Mouse (Mus musculus) right cerebral cortex, postnatal 4 days (tissue): ENCODE measurements around the gene Fcmr.

Experiments
- DNase-seq: peaks from one replicate; pipeline ENCODE4 v3.0.0-alpha.2; 2022

The Fcmr gene

DNA sequence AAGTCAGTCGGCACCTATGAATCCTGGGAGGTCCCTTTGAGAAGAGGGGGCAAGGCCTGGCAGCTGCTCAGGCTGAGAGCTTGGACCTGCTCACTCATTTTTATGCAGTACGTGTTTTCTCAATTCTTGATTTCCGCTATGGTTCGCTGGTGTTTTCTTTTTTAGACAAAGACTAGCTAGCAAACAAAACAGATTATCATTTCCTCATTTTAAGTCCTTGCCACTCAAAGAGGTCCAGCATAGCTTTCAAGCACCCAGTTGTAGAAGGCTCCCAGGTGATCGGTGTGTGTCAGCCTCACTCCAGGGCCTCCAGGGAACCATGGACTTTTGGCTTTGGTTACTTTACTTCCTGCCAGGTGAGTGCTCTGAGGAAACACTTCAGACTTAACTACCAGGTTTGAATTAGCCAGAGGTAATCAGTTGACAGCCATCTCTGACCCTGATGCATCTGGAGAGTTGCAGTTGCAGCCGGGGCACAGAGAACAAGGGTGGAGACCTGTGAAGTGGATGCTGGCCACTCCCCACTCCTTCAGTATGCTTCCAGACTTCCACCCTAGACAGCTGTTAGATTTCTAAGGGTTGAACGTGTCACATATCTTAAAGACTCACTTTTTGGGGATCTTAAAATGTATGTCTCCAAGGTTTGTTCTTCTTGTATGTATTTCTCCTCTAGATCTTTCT is at the start of gene Fcmr:
TSS of gene Fcmr (plus strand) at position 129 of the 681 bp plus-strand sequence.
- DNase-seq, result no peak

DNA sequence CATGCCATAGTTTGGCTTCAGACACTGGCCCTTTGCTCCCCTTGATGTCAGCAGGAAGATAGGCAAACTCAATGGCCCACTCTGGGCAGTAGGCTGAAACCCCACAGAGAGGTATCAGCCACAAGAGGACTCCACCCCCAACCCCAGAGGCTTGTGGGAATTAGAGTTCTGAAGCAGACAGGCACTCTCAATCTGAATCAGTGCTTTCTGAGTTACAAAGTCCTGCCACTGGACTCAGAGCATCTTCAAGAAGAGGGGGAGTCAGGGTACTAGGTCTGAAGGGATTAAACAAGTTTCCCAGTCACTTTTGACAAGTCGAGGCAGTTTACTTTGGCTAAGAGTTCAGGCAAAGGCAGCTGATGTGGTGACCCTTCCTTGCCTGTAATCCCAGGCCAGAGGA is 45.7 kb upstream of the Fcmr start:
- no peak for DNase-seq

DNA sequence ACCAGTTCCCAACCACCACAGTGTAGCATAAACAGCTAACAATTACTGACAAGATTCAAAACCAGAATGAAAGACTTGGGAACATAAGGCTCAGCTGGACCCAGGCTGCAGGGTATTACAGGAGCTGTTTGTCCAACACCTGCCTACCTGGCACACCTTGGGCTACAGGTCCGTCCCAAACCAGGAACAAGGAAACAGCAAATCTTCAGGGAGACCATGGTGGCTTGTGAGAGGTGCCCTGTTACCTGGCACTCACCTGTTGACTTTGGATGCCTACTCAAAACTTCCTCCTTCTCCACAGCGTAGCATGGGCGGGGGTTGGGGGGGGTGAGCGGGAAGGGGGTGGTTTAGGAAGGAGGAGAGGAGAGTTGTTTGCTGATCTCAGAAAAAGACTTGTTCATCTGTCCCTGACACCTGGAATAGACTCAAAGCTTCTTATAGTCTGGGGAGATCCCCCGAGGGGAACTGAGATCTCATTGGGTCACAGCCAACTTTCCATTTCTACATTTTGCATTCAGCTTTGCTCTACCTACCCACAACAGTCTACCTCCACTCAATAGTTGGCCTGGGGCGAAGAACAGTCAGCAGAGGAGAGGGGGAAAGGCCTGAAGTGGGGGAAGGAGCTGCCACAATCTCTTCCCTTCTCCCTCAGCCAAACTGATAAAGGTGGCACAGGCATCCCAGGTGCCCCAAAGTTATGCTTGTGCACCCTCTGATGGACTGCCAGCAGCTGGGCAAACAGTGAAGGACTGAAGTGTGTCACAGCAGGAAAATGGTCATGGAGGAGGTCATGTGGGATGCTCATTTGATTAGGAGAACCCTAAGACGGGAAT is 44.9 kb upstream of the Fcmr start:
- DNase-seq, result no peak

DNA sequence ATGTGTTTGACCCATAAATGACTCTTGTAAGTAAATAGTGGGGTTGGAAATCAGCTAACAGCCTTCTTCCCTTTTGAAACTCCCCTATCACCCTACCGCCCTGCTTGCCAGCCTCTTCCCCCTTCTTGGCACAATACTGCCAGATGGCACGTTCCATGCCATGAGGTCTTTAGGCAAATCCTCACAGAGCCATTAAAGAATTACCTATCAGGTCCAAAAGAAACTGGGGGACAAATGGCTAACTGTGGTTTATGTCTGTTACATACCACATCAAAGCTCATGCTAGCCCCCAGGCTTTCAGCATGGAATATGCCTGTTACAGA is 44.4 kb upstream of the Fcmr start:
- DNase-seq, result no peak

DNA sequence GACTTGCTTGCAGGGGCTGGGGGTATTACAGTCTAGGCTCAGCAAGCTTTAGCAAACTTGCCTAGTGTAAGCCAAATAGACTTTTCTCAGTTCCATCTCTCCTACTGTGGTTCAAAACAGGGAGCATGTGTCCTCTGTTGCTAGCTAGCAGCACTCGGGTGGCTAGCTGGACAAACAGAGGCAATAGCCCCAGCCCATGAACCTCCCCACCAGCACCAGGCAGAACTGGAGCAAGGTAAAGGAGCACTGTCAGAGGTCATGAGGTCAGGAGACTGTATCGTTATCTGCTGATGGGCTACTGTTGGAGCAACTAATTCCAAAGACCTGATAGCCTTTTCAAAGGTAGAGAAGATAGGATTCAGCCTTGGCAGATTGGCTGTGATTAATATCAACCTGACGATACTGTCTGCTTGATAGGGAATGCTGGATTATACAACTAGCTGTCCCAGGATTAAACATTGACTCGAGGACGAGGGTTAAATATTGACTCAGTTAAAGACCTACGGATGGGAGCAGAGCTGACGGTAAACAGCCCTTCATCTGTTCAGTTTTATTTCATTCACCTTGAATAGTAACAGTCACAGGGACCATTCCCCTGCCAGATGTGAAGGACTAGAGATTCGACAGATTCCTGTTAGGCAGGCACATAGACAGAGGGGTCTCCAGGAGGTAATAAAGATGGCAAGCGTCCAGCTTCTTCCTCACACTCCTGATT is 43.4 kb upstream of the Fcmr start:
- DNase-seq, result no peak

DNA sequence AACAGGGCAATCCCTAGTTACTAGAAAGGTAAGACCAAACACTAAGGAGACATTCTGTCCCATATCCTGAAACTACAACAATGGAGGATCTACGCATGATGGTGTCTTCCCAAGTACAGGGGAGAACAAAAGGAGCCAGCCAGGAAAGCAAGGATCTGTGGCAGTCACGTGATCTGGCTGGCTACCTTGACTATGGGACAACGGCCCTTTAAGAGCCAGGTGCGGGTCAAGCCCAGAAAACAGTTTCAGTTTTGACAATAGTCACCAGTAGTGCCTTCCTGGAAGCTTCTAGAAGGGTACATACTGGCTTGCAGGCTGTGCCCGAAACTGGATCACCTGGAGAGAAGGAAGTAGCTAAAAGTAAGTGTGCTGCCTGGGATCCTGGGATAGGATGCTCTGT is 39.0 kb upstream of the Fcmr start, which contains the start of gene Pigr:
TSS of gene Pigr (plus strand) at position 237 of the 400 bp plus-strand sequence.
- no peak for DNase-seq

DNA sequence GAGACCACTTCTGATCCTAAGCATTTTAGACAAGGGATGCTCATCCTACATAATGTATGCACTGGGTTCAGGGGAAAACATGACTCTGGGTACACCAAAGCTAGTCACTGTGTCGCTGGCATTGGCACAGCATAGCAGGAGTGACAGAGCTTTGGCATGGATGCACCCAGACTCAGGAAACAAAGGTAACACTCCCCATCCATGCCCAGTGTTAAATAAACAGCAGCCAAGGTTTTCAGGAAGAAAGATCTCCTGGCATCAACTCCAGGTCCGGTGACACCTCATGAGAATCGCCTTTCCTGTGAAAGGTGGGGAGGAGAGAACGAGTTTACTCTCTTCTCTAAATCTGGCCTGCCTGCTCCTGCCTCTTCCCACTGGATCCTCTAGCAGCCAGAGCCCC is 36.8 kb upstream of the Fcmr start:
- DNase-seq, result no peak

DNA sequence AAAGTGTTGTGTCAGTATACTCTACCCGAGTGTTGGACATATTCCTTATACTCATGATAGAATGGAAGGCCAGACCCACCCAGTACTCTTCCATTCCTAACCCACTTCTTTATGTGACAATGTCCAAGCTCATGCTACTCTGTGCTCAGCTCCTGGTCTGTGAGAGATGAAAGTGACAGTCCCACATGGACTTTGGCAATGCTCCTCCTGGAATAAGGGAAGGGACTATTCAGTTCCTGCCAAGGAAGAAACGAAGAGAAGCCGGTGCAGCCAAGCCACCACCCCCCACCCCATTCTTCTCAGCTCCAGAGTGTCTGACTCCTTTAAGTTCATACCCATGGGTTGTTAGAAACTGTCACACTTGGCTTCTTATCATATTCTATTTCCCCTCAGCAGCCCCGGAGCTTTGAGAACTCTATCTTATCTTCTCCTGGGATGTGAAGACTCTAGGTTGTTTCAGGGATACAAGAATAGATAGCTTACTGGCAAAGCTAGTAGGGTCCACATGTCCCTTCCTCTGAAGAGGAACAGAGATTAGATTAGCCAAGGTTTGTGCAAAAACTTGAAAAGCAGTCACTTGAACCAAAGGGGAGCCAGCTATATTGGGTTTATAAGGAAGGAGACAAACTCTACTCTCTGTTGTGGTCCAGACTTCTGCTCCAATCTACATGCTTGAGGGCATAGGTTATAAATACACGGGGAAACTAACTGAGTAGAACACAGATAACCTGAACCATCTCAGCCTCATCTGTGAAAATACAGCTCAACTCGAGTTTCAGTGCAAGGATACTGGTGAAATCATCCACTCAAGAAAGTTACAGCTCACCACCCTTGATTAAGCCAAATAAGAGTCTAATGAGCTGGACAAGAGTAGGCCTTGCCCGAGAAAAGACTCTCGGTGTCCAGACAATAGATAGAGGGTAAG is 35.3 kb upstream of the Fcmr start:
- DNase-seq, result no peak

DNA sequence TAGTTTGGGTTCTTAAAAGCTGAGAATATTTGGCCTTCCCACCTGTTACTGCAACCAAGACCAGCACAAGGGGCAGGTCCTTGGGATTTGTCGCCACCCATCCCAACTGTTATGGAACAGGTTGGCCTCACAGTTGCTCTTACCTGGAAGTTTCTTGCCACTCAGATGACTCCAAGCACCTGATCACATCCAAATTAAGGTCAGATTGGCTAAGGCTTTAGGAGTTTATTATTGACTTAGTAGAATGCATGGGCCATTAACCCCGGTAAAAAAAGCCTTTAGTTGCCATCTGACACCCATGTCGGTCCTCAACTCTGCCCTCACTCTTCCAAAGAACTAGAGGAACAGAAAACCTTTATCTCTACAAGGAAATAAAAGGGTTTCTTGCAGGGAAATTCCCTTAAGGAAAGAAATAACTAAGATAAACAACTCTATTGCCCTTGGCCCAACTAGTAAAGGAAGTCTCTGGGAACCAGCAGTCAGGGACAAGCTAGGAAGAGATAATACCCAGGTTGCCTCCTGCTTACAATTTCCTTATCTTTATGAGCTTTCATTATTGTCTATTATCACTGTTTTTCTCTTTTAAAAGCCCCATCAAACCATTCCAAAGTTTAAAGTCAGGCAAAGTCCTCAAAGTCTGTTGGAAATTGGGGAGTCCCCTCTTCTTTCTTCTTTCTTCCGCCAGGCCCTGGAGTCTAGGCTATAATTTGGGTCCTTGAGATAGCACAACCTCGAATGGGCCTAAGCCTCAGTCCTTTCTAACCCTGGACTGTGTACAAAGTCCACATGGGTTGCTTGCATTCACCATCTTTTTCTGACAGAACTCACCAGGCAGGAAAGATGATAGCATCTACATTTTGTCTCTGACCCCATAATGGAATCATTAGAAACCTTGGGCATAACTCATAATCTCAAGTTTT is 33.0 kb upstream of the Fcmr start:
- no peak for DNase-seq

DNA sequence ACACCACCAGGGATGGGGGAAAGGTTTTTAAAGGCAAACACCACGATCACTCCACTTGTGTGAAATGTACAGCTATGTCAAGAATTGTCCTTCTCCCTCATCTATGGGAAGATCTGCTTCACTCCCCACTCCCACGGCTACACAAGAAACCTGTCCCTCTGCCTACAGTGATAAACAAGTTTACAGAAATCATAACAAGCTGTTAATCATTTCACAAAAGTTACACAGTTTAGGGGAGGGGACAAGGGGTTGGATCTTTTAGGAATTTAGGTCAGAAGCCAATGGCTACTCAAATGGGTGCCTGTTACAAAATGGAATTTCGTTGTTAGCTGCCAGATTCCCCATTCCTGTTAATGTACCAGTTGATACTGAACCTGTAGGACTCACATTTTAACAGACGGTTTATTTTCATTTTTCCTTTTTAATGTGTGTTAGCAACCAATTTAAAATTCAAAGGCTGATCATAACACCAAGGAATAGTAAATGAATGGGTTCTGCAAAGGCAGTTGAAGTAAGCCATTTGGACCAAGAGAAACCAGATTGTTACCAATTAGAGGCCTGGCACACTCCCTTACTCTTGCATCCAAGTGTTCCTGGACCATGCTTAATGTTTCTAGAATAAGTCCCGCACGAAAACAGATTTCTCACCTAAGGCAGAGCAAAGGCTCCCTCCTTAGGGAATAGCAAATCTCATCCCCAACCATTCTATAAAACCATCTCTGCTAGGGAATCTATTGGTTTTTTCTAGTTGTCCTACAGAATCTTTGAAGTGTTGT is 30.1 kb upstream of the Fcmr start:
- no peak for DNase-seq

DNA sequence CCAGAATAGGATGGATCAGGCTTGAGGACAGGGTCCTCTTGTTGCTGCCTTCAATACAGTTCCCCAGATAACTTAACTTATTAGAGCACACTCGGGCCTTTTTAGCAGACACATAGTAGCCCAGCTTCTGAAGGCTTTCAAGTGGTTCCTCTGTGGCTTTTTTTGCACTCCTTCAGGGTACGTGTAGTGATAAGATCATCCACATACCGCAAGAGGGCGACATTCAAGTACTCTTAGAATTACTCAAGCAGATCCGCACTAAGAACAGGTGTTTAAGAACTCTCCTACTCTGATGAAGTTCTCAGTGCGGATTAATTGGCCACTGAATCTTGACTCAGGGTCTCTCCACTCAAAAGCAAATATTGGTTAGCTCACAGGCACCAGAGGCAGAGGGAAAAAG is 27.2 kb upstream of the Fcmr start:
- DNase-seq, result no peak

DNA sequence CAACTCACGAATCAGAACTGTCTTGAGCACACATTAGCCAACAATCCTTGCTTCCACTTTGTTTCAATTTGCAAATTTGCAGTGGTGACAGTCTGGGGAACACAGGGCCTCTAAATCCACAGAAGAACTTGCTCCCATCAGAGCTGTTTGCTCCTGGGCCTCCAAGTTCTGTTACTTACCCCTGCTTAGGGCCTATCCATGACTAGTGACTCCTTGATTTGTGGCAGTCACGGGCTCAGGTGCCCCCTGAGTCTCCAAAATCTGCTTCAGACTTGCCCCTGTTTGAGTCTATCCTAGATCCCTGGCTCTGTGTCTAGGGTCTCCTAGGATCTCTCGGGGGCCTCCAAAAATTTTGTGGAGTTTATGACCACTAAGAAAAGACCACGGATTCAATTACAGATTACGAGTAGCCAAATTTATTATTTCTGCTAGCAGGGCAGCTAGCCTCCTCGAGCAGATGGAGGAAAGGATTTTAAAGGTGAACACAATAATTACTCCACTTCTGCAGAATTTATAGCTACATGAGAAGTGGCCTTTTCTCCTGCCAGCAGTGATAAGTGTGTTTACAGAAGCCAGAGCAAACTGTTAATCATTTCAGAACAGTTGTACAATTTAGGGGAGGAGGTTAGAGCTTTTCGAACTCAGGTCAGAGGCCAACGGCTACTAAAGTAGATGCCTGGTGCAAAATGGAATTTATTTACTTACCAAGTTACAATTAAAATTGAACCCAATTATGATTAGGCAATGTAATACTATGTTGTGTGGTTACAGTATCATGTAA is 24.7 kb upstream of the Fcmr start:
- DNase-seq, result no peak

DNA sequence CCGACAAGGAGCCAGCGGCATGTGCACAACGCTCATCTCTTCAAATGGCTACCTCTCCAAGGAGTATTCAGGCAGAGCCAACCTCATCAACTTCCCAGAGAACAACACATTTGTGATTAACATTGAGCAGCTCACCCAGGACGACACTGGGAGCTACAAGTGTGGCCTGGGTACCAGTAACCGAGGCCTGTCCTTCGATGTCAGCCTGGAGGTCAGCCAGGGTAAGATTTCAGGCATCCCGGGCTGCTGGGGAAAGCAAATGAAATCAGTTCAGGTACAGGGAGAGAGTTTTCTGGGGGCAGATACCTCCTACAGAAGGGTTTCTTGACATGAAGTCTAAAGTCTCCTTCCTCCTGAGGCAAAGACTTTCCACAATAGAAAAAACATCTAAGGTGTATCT is 23.8 kb upstream of the Fcmr start:
- DNase-seq, result no peak

DNA sequence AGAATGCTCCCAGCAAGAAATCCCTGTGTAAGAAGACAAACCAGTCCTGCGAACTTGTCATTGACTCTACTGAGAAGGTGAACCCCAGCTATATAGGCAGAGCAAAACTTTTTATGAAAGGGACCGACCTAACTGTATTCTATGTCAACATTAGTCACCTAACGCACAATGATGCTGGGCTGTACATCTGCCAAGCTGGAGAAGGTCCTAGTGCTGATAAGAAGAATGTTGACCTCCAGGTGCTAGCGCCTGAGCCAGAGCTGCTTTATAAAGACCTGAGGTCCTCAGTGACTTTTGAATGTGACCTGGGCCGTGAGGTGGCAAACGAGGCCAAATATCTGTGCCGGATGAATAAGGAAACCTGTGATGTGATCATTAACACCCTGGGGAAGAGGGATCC is 21.0 kb upstream of the Fcmr start:
- DNase-seq, result no peak

DNA sequence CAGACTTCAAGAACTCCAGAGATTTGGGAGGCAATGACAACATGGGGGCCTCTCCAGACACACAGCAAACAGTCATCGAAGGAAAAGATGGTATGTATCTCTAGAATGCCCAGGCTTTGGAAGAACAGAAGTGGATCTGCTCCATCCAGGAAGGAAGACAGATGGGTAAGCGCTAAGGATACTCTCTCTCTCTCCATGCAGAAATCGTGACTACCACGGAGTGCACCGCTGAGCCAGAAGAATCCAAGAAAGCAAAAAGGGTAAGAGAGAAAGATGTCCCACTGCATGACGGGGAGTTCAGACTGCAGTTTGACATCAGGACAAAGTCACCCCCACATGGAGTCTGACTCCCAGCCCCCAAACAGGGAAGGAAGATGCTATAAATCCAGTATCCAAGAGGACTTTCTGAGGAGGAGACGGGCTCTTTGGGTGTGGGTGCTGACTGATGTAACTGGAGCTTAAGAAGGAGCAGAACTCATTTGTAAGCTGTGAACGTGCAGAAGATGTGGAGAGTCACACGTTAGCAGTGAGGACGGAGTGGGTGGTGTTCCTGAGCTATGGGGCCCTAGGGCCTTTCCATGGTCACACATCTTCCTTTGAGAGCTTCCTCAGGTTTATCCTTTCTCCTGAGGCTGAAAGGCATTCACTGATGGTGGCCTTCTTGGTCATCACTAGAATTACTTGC is 15.8 kb upstream of the Fcmr start:
- DNase-seq, result no peak

DNA sequence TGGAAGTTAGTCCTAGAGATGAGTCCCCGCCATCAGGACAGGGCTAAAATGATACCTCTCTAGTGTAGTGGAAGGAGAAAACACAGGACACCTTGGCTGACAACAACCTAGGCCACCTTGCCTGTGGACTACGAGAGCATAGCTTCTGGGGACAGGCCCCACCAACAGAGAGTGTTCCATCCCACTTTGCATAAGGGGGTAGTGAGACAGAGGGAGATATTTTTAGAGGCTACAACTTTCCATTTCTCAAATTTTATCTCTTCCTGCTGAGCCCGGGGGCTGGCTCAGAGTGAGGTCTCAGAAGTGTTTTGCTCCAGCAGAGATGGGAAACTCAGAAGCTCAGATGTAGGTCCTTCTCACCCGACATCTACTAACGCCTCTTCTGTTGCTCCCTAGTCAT is 15.1 kb upstream of the Fcmr start:
- no peak for DNase-seq

DNA sequence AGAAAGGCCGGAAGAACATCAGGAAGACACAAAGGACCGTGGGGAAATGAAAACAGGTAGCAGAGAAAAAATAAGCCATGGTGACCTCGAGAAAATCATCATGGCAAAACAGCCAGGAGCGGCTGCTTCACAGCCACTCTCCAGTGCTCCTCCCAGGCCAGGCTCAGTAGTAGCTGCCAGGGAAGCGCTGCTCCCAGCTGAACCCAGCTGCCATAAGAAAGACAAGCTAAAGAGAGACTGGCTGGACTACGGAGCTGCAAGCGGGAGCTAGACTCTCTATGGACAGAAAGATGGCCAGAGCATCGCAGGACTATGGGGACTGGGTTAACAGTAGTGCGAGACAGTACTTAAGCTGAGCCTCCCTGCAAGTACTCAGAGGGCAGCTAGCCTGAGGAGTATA is 10.7 kb upstream of the Fcmr start:
- DNase-seq, result no peak

DNA sequence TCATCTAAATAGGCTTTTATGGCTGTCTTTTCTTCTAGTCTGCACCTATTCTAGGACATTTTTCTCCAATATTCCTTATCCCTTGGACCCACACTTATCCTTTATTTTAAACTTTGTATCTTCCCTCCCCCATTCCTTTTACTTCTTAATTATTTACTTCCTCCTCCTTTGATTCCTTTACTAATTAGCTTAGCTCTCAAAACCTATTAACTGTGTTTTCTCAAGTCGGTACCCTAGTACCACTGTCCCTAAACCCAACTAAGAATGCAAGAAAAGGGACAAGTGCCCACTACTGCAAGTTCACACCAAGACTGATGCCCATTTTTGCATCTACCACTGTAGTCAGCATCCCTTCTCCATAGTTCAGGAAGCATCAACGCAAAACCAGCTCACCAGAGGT is 9.7 kb upstream of the Fcmr start:
- DNase-seq, result no peak

DNA sequence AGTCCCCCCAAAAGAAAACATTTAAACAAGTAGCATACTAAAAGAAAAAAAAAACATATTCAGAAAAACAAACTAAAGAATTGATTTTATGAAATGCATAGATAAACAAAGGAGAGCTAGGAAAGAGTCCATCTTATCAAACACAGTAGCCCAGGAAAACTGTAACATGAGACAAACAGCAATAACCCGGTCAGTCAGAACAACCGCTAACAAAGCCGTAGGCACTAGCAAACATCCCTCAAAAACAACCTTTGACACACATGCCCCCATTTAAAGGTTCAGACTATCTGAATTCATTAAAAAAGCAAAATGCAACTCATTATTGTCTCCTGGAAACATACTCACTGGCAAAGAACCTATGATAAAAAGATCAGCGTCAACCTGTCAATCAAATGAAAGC is 8.0 kb upstream of the Fcmr start:
- no peak for DNase-seq

DNA sequence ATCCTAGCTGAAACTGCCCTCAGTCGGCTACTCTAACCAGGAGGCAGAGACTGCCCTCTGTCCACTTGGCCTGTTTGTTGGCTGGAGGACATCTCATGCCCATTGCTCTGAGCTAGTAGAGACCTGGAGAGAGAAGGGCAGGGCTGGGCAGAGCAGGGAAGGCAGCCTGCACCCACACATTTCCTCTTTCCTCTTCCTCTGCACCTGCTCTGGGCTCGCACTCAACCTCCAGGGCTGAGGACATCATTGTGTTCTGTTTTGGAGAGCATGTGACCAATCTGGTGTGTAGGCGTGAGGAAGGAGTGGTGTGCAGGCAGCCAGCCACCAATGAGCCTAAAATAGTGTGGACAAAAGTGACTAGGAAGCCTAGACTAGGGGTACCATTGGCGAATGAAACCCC is 1.2 kb upstream of the Fcmr start:
- DNase-seq, result no peak
